Mouse (Mus musculus): ENCODE results near the gene Tmem132d. TPM values are rescaled to one million over a fixed set of nuclear protein-coding genes. Genes with fewer than 3 reads are reported as not detected.
A peak's percentile ranks its signal among the peaks of the same experiment; 100 is the strongest.
"Not testable (repeated sequence)": the region's sequence is repeated elsewhere in the genome, so short reads cannot be mapped to it uniquely, and the experiment has no call there.

The Tmem132d gene
- total RNA-seq, 2 experiments from 2014 or later, result 62.8 to 63.5 TPM

GRCm38 (mm10) chr5:127980003-127980358 lies 452.9 kb downstream of the Tmem132d start:
- intact Hi-C loops (cut with DNase I); DNase-seq (ENCODE audit: low spot score in 2 of 2): not testable (repeated sequence)

- no peak for DNase-seq (ENCODE audit: low spot score in 2 of 2)
- intact Hi-C loops (cut with DNase I), result no loop called here
Observed at GRCm38 (mm10) chr5:127979329-127980002, 453.4 kb downstream of the Tmem132d start.

GRCm38 (mm10) chr5:127976661-127977060 lies 456.2 kb downstream of the Tmem132d start:
- DNase-seq (ENCODE audit: low spot score in 2 of 2), result no peak
- intact Hi-C loops (cut with DNase I), result no loop called here

GRCm38 (mm10) chr5:127965700-127966099 lies 467.2 kb downstream of the Tmem132d start:
- intact Hi-C loops (cut with DNase I), result no loop called here
- no peak for DNase-seq (ENCODE audit: low spot score in 2 of 2)

GRCm38 (mm10) chr5:127962656-127963055 lies 470.2 kb downstream of the Tmem132d start:
- no peak for DNase-seq (ENCODE audit: low spot score in 2 of 2)
- intact Hi-C loops (cut with DNase I), result no loop called here

GRCm38 (mm10) chr5:127956511-127957097 lies 476.3 kb downstream of the Tmem132d start:
- intact Hi-C loops (cut with DNase I), result loop anchor here (5.0 to 10.0 kb wide), 4 partner anchors 134 to 478 kb away; partner anchors contain the start of gene Tmem132d
- peak; percentile 78 for DNase-seq (ENCODE audit: low spot score in 2 of 2)

- intact Hi-C loops (cut with DNase I), result loop anchor here (10.0 kb wide), 3 partner anchors 140 to 480 kb away; partner anchors contain the start of gene Tmem132d
- no peak for DNase-seq (ENCODE audit: low spot score in 2 of 2)
Observed at GRCm38 (mm10) chr5:127954231-127954790, 478.6 kb downstream of the Tmem132d start.

GRCm38 (mm10) chr5:127952800-127953199 lies 480.1 kb downstream of the Tmem132d start:
- DNase-seq (ENCODE audit: low spot score in 2 of 2), result no peak
- intact Hi-C loops (cut with DNase I), result loop anchor here (10.0 kb wide), 3 partner anchors 142 to 482 kb away; partner anchors contain the start of gene Tmem132d

GRCm38 (mm10) chr5:127950574-127950973 lies 482.3 kb downstream of the Tmem132d start:
- no peak for DNase-seq (ENCODE audit: low spot score in 2 of 2)
- intact Hi-C loops (cut with DNase I), result loop anchor here (10.0 kb wide), 3 partner anchors 144 to 484 kb away; partner anchors contain the start of gene Tmem132d

GRCm38 (mm10) chr5:127947275-127947674 lies 485.6 kb downstream of the Tmem132d start:
- DNase-seq (ENCODE audit: low spot score in 2 of 2), result no peak
- intact Hi-C loops (cut with DNase I), result no loop called here

GRCm38 (mm10) chr5:127942171-127942570 lies 490.7 kb downstream of the Tmem132d start:
- intact Hi-C loops (cut with DNase I); DNase-seq (ENCODE audit: low spot score in 2 of 2): not testable (repeated sequence)

- no peak for DNase-seq (ENCODE audit: low spot score in 2 of 2)
- intact Hi-C loops (cut with DNase I), result no loop called here
Observed at GRCm38 (mm10) chr5:127937914-127938313, 495.0 kb downstream of the Tmem132d start.

- intact Hi-C loops (cut with DNase I), result no loop called here
- DNase-seq (ENCODE audit: low spot score in 2 of 2), result no peak
Observed at GRCm38 (mm10) chr5:127929687-127930086, 503.2 kb downstream of the Tmem132d start.

- intact Hi-C loops (cut with DNase I), result no loop called here
Observed at GRCm38 (mm10) chr5:127926686-127927085, 506.2 kb downstream of the Tmem132d start.

GRCm38 (mm10) chr5:127924106-127924505 lies 508.8 kb downstream of the Tmem132d start:
- DNase-seq (ENCODE audit: low spot score in 2 of 2), result no peak
- intact Hi-C loops (cut with DNase I), result no loop called here

More at GRCm38 (mm10) chr5:127926686-127927085, 506.2 kb downstream of the Tmem132d start:
- DNase-seq (ENCODE audit: low spot score in 2 of 2), result no peak

- intact Hi-C loops (cut with DNase I), result no loop called here
- DNase-seq (ENCODE audit: low spot score in 2 of 2), result no peak
Observed at GRCm38 (mm10) chr5:127919171-127919570, 513.7 kb downstream of the Tmem132d start.

GRCm38 (mm10) chr5:127918376-127918775 lies 514.5 kb downstream of the Tmem132d start:
- no peak for DNase-seq (ENCODE audit: low spot score in 2 of 2)
- intact Hi-C loops (cut with DNase I), result no loop called here

- DNase-seq (ENCODE audit: low spot score in 2 of 2), result no peak
- intact Hi-C loops (cut with DNase I), result no loop called here
Observed at GRCm38 (mm10) chr5:127914157-127914556, 518.7 kb downstream of the Tmem132d start.

- intact Hi-C loops (cut with DNase I), result no loop called here
- no peak for DNase-seq (ENCODE audit: low spot score in 2 of 2)
Observed at GRCm38 (mm10) chr5:127911603-127912002, 521.3 kb downstream of the Tmem132d start.

GRCm38 (mm10) chr5:127910356-127910755 lies 522.5 kb downstream of the Tmem132d start:
- DNase-seq (ENCODE audit: low spot score in 2 of 2), result no peak
- intact Hi-C loops (cut with DNase I), result no loop called here

GRCm38 (mm10) chr5:127895176-127895575 lies 537.7 kb downstream of the Tmem132d start:
- DNase-seq (ENCODE audit: low spot score in 2 of 2), result no peak
- intact Hi-C loops (cut with DNase I), result no loop called here

Measured in left cerebral cortex, postnatal 36 days (tissue).